Mouse (Mus musculus) heart, embryonic 16.5 days (tissue): Measurements from ENCODE around the gene Pkdrej. TPM values are rescaled to one million over a fixed set of nuclear protein-coding genes. Genes with fewer than 3 reads are reported as not detected.

Experiments used
- ATAC-seq: fragments of 200-750 bp; cut with Nextera tagmentation; replicated peaks from 2 replicates; pipeline ENCODE4 v1.8.0; 2017; ENCODE audit warnings: moderate number of reproducible peaks; ENCODE audit not compliant: insufficient read depth, low FRiP score; ENCODE audit errors: extremely low read depth
- H3K27ac ChIP-seq: fragments of 300-500 bp; sonication (generic); 2 replicates; pipeline ENCODE4 v1.5.1; 2014; ENCODE audit warnings: mild to moderate bottlenecking, low read length, control low read depth, moderate library complexity
- H3K27me3 ChIP-seq: fragments of 300-500 bp; sonication (generic); 2 replicates; pipeline ENCODE4 v1.6.1; 2014; ENCODE audit warnings: low read length, mixed read lengths; ENCODE audit not compliant: control insufficient read depth, insufficient read depth
- H3K36me3 ChIP-seq: fragments of 300-500 bp; sonication (generic); 2 replicates; pipeline ENCODE4 v1.6.1; 2014; ENCODE audit not compliant: control insufficient read depth, insufficient read depth
- H3K4me1 ChIP-seq: fragments of 300-500 bp; sonication (generic); 2 replicates; pipeline ENCODE4 v1.6.1; 2014; ENCODE audit warnings: low read length, mixed read lengths; ENCODE audit not compliant: control insufficient read depth, insufficient read depth
- H3K4me2 ChIP-seq: fragments of 300-500 bp; sonication (generic); 2 replicates; pipeline ENCODE4 v1.6.1; 2014; ENCODE audit warnings: low read depth, mild to moderate bottlenecking, control low read depth, low read length
- H3K4me3 ChIP-seq: fragments of 300-500 bp; sonication (generic); 2 replicates; pipeline ENCODE4 v1.5.1; 2014; ENCODE audit warnings: mild to moderate bottlenecking, control low read depth, low read length
- H3K9ac ChIP-seq: fragments of 300-500 bp; sonication (generic); 2 replicates; pipeline ENCODE4 v1.6.1; 2014; ENCODE audit warnings: low read length, control low read depth
- H3K9me3 ChIP-seq: fragments of 300-500 bp; sonication (generic); replicated peaks from 2 replicates; pipeline ENCODE4 v1.6.1; 2016; ENCODE audit warnings: low read length; ENCODE audit not compliant: control insufficient read depth
- WGBS: fragments of 180-500 bp; shearing (Covaris S2); extraction: QIAGEN DNeasy Blood & Tissue Kit; methylation state at CpG from one replicate; pipeline ENCODE4 v1.1.7; 2014; 5-methylcytosine and 5-hydroxymethylcytosine counted together
- polyA plus RNA-seq: library from polyadenylated mRNA; unstranded; fragments of >200 nt; fragmentation: Nextera tagmentation; extraction: Ambion mirVana; gene quantifications from 2 replicates; pipeline ENCODE4 v1.2.1, GENCODE M21; 2015

The Pkdrej gene
- polyA plus RNA-seq, 1 experiment from 2014 or later, result 0.53 TPM

GRCm38 (mm10) chr15:85813428-85813827 is 8.1 kb downstream of the Pkdrej start:
- Histone ChIP-seq H3K4me3 (no peak overlapping the region), H3K4me2 (no peak overlapping the region)
- WGBS, result 53% methylated on average over 10 of the region's 10 CpGs

GRCm38 (mm10) chr15:85811535-85812277 is 9.8 kb downstream of the Pkdrej start, which contains the start of gene Cdpf1:
Gene Cdpf1 (minus strand): TSS chr15:85811697.
- Histone ChIP-seq H3K4me1 (peaks cover 19% of the 10 kb centered on the region), H3K9me3 (peaks cover 5% of the 10 kb centered on the region; the same call in 1 of the 2 replicates), H3K27me3 (no peaks in the 10 kb centered on the region), H3K9ac (peak within 1 kb of the TSS; percentile 94), H3K4me2 (peak within 1 kb of the TSS; percentile 76), H3K4me3 (peak within 1 kb of the TSS; percentile 85), H3K27ac (peak within 1 kb of the TSS; percentile 100), H3K36me3 (peaks cover 3% of the 10 kb centered on the region; the same call in 1 of the 2 replicates)
- peak; percentile 93 for ATAC-seq
- WGBS, result 3% methylated on average over 36 of the region's 36 CpGs

More at GRCm38 (mm10) chr15:85813428-85813827, 8.1 kb downstream of the Pkdrej start:
- Histone ChIP-seq H3K4me1 (peaks cover 19% of the 10 kb centered on the region), H3K9ac (no peak overlapping the region), H3K27ac (no peak overlapping the region), H3K27me3 (no peaks in the 10 kb centered on the region), H3K9me3 (peaks cover 15% of the 10 kb centered on the region), H3K36me3 (no peaks in the 10 kb centered on the region)
- ATAC-seq, result no peak

GRCm38 (mm10) chr15:85810806-85811521 is 10.6 kb downstream of the Pkdrej start:
- peak overlapping the region; percentile 76 for H3K4me2 ChIP-seq
- H3K27ac ChIP-seq, result peak overlapping the region; percentile 100
- H3K9ac ChIP-seq, result peak overlapping the region; percentile 94
- no peaks in the 10 kb centered on the region for H3K27me3 ChIP-seq
- H3K4me1 ChIP-seq, result peaks cover 19% of the 10 kb centered on the region
- H3K9me3 ChIP-seq, result 0 out of 2 replicates have a peak, but pooled peaks cover 4% of the 10 kb centered on the region
- WGBS, result 2% methylated on average over 36 of the region's 36 CpGs
- H3K36me3 ChIP-seq, result peaks cover 3% of the 10 kb centered on the region; the same call in 1 of the 2 replicates
- peak overlapping the region; percentile 85 for H3K4me3 ChIP-seq
- peak; percentile 81 for ATAC-seq

- Histone ChIP-seq H3K4me3 (peak overlapping the region; percentile 85), H3K27ac (peak overlapping the region; percentile 100), H3K4me2 (peak overlapping the region; percentile 76), H3K36me3 (peaks cover 3% of the 10 kb centered on the region; the same call in 1 of the 2 replicates), H3K4me1 (peaks cover 19% of the 10 kb centered on the region), H3K9ac (peak overlapping the region; percentile 94), H3K9me3 (0 out of 2 replicates have a peak, but pooled peaks cover under 1% of the 10 kb centered on the region), H3K27me3 (no peaks in the 10 kb centered on the region)
- peak; percentile 15; the same call in 1 of the 2 replicates for ATAC-seq
- WGBS, result 36% methylated on average over 5 of the region's 5 CpGs
Measured at GRCm38 (mm10) chr15:85810462-85810805, 11.1 kb downstream of the Pkdrej start.

GRCm38 (mm10) chr15:85809091-85809490 is 12.4 kb downstream of the Pkdrej start:
- no peak overlapping the region for H3K4me2 ChIP-seq
- H3K27me3 ChIP-seq, result no peaks in the 10 kb centered on the region
- no peaks in the 10 kb centered on the region for H3K9me3 ChIP-seq
- H3K27ac ChIP-seq, result no peak overlapping the region
- H3K4me1 ChIP-seq, result peaks cover 19% of the 10 kb centered on the region
- H3K4me3 ChIP-seq, result no peak overlapping the region
- peaks cover 3% of the 10 kb centered on the region; the same call in 1 of the 2 replicates for H3K36me3 ChIP-seq
- 83% methylated on average over 12 of the region's 12 CpGs for WGBS
- no peak for ATAC-seq
- no peak overlapping the region for H3K9ac ChIP-seq

GRCm38 (mm10) chr15:85808434-85808833 is 13.1 kb downstream of the Pkdrej start:
- Histone ChIP-seq H3K4me1 (peaks cover 19% of the 10 kb centered on the region), H3K27me3 (no peaks in the 10 kb centered on the region), H3K4me3 (no peak overlapping the region), H3K27ac (peak overlapping the region; percentile 9; the same call in 1 of the 2 replicates), H3K4me2 (no peak overlapping the region), H3K9me3 (no peaks in the 10 kb centered on the region), H3K9ac (0 out of 2 replicates have a peak overlapping the region, but pooled peaks have one; percentile 3), H3K36me3 (peaks cover 3% of the 10 kb centered on the region; the same call in 1 of the 2 replicates)
- no peak for ATAC-seq
- 62% methylated on average over 8 of the region's 8 CpGs for WGBS

GRCm38 (mm10) chr15:85808031-85808430 is 13.5 kb downstream of the Pkdrej start:
- Histone ChIP-seq H3K4me3 (no peak overlapping the region), H3K4me1 (peaks cover 23% of the 10 kb centered on the region), H3K27ac (peak overlapping the region; percentile 9; the same call in 1 of the 2 replicates), H3K4me2 (no peak overlapping the region), H3K36me3 (peaks cover 3% of the 10 kb centered on the region; the same call in 1 of the 2 replicates), H3K27me3 (no peaks in the 10 kb centered on the region), H3K9ac (0 out of 2 replicates have a peak overlapping the region, but pooled peaks have one; percentile 3), H3K9me3 (no peaks in the 10 kb centered on the region)
- ATAC-seq, result no peak
- WGBS, result 76% methylated on average over 6 of the region's 6 CpGs

GRCm38 (mm10) chr15:85807404-85807803 is 14.1 kb downstream of the Pkdrej start:
- Histone ChIP-seq H3K27me3 (no peaks in the 10 kb centered on the region), H3K9me3 (no peaks in the 10 kb centered on the region), H3K4me1 (peaks cover 26% of the 10 kb centered on the region), H3K9ac (no peak overlapping the region), H3K4me3 (no peak overlapping the region), H3K27ac (no peak overlapping the region), H3K4me2 (no peak overlapping the region), H3K36me3 (peaks cover 3% of the 10 kb centered on the region; the same call in 1 of the 2 replicates)
- ATAC-seq, result no peak
- 80% methylated on average over 4 of the region's 4 CpGs for WGBS
